Mouse (Mus musculus) megakaryocyte-erythroid progenitor cell, adult 5-6 weeks (primary cell): Measurements from ENCODE around the gene Dazap2. TPM values are rescaled to one million over a fixed set of nuclear protein-coding genes. Genes with fewer than 3 reads are reported as not detected.

Source experiments
- ATAC-seq: replicated peaks from 2 replicates; pipeline ENCODE4 v1.8.0; 2016; ENCODE audit warnings: mild to moderate bottlenecking, inconsistent platforms; ENCODE audit not compliant: severe bottlenecking, poor library complexity, low FRiP score, low TSS enrichment
- total RNA-seq, 2 experiments: library from RNA; stranded (forward) in 1 of 2; stranded (reverse) in 1 of 2; fragments of 200-1000, 215-1000 nt in 1 of 2; fragments of >200 nt in 1 of 2; fragmentation: Nextera tagmentation in 1 of 2; gene quantifications; 2 replicates each; pipeline ENCODE4 v1.2.3; 2014 to 2017

Gene Dazap2
- total RNA-seq (2014; fragmentation: Nextera tagmentation) (208 and 229 TPM in 2 replicates), total RNA-seq (2017) (148 and 159 TPM in 2 replicates)

GRCm38 (mm10) chr15:100614996-100615824 lies at the start of gene Dazap2:
Gene Dazap2, plus strand, starts transcription at chr15:100615349.
- ATAC-seq = peak; percentile 62

DNA sequence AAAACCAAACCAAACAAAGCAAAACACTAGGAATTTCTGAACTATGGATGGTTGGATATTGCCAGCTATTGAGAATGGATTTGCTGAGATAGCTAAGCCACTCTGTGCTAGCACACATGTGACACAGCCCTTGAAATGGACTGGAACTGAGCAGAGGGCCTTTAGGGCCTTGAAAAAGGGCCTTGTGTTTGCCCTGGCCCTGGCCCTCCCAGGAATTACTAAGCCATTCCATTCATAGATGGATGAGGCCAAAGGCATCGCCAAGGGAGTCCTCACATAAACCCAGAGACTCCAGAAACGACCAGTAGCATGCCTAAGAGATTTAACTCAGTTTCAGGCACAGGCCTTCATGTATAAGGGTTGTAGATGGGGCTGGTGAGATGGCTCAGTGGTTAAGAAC lies 48.6 kb upstream of the Dazap2 start:
- ATAC-seq = no peak

DNA sequence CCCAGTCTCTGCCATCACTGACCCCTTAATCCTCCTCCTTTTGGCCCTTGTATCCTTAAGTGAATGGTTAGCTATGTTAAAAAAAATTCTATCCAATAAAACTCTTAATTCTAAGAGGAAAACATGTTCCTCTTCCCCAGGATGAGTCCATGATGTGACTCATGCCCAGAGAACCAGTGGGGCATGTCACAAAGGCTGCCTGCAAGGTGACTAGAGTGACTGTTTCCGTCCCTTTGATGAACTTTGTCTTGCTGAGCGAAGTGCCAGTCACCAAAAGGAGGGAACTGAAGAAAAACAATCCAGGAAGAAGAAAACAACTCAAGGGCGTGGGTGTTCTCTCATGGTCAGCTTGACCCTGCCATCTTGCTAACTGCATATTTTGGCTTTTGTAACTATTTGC lies 45.9 kb upstream of the Dazap2 start:
- no peak for ATAC-seq

- peak; percentile 36 for ATAC-seq
Measured at GRCm38 (mm10) chr15:100573946-100574345, 41.2 kb upstream of the Dazap2 start.

DNA sequence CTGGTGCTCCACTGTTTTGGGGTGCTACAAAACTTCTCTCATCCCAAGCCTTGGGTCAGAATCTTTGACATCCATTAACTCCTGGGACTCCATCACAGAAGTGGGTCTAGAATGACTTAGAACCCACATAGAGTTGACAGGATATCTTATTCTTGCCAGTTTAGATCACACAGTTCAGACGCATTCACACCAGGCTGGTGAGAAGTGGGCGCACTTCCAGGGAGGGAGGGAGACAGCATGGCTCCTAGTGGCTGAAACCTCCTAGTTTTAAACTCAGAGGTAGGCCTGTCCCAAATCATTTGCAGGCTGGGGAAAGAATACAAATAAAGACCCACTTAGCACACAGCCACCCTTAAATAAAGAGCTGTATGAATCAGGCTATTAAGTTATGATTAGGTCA lies 40.8 kb upstream of the Dazap2 start:
- ATAC-seq = peak; percentile 45

- no peak for ATAC-seq
Measured at GRCm38 (mm10) chr15:100575366-100575765, 39.8 kb upstream of the Dazap2 start.

DNA sequence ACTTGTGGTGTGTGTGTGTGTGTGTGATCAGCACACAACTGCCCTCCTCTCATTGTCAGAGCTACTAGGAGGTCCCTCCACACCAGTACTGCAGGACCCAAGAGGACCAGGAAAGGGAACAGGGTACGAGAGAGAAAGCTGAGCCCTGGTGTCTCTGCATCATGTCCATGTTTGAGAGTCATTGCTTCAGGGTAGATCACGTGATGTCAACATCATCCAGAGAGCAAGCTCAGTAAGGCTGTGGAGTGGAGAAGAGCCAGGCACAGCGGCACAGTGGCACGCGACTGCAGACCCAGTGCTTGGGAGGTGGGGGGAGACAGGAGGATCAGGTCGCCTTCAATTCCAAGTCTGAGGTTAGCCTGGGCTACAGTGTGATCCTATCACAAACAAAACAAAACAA lies 38.8 kb upstream of the Dazap2 start:
- ATAC-seq = no peak

GRCm38 (mm10) chr15:100576810-100577209 lies 38.3 kb upstream of the Dazap2 start:
- no peak for ATAC-seq

- no peak for ATAC-seq
Measured at GRCm38 (mm10) chr15:100577972-100578371, 37.2 kb upstream of the Dazap2 start.

DNA sequence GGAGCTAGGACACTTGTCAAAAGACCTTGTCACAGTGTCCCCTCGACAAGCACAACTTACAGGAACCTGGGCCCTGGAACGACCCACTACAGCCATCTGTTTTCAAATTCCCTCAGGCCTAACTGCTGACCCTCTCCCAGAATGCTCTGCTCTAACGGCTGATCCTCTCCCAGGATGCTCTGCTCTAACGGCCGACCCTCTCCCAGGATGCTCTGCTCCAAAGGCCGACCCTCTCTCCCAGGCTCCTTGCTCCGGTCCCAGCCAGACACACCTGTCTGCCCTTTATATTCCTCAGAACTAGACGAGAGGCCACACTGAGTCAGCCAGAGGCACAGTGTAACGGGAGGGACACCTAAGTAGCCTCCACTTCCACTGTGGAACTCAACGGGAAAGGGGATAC lies 35.0 kb upstream of the Dazap2 start:
- ATAC-seq = no peak

- ATAC-seq = no peak
Measured at GRCm38 (mm10) chr15:100585931-100586330, 29.2 kb upstream of the Dazap2 start.

DNA sequence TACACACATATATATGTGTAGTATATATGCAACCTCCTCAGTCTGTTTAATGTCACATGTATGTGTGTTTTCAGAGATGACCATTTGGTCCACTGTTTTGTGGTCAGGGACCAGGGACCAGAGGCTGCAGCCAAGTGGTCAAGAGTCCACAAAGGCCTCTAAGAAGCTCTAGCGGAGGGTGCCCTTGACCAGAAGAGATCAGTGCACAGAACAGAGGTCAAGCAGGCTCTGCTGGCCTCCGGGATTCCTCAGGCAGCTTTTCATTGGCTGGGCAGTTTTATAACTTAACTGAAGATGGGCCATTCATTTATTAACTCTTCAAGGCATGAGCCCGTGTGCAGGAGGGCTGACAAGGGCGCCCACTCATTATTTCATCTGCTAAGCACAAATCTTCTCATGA lies 28.0 kb upstream of the Dazap2 start:
- ATAC-seq = no peak

DNA sequence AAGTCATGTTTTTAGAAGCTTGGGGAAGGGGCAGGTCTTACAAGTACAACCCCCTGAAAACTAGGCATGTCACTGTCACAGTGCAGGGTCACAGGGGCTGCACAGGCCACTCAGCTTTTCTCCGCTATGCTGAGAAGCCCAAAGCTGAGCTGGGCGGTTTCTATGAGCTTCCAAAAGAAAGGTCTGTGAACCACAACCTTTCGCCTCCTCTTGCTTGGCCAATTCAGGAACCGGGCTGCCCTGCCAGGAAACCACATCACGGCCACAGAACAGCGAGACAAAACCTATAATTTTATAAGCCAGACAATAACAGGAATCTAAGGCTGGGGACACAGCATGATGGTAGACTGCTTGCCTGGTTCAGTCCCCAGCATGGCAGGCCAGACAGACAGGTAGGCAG lies 26.9 kb upstream of the Dazap2 start:
- no peak for ATAC-seq

DNA sequence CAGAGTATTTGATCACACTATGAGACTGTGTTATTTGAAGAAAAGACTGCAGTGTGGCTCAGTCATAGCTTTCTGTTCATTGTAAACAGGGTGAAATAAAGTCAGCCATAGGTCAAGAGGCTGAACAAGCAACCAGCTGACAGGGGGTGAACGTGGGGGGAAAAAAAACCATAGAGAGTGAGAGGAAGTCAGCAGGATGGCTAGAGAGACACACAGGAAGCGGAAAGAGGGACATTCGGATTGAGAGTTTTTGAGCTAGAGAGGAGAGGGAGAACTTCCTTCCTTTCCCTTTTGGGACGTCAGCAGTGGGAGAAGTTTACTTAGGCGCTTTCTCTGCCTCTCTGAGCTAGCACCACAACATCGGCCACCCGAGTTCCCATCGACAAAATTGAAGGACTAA lies 24.7 kb upstream of the Dazap2 start:
- ATAC-seq = no peak

GRCm38 (mm10) chr15:100592817-100593216 lies 22.3 kb upstream of the Dazap2 start:
- ATAC-seq = no peak

DNA sequence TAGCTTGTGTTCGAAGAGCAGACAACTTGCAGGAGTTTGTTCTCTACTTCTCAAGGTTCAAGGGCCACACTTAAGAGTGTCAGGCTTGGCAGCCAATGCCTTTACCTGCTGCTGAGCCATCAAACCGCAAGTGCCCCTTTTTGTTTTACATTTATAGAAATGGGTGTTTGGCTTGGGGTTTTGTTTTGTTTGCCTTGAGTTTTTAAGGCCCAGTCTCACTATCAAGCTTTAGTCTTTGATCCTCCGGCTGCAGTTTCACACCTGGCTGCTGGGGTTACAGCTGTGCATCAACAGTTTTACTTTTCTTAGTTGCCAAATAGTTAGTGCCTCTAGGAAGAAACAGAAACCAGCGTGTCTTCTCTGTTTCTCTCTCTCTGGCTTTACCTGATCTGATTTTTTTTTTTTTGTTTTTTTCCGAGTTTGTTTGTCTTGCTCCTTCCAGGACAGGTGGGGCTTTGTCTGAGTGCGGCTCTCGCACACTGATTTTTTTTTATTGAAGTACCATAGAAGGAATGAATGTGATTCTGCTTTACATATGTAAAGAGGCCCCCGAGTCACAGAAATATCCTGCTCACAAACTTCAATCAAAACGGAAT lies 16.8 kb upstream of the Dazap2 start:
- ATAC-seq = no peak

DNA sequence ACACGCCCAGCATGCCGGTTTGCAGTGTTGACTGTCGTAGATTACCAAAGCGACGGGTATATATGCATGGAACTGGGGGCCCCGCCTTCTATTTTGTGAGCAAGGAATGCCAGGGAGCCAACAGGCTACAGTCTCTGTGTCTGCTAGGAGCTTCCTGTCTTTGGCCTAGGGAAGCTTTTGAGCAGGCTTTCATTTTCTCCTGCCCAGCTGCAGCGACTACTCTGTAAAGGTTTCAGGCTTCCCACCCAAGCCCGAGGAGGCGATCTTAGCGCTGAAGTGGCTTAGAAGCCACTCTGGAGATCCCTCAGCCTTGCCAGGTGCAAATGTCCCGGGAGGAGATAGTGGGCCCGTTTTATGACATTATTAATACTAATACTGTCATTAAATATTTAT lies 16.3 kb upstream of the Dazap2 start:
- ATAC-seq = peak; percentile 36; the same call in 1 of the 2 replicates

- no peak for ATAC-seq
Measured at GRCm38 (mm10) chr15:100599276-100600046, 15.7 kb upstream of the Dazap2 start, which contains the start of gene Pou6f1. Gene Pou6f1, minus strand, starts transcription at chr15:100599984.

DNA sequence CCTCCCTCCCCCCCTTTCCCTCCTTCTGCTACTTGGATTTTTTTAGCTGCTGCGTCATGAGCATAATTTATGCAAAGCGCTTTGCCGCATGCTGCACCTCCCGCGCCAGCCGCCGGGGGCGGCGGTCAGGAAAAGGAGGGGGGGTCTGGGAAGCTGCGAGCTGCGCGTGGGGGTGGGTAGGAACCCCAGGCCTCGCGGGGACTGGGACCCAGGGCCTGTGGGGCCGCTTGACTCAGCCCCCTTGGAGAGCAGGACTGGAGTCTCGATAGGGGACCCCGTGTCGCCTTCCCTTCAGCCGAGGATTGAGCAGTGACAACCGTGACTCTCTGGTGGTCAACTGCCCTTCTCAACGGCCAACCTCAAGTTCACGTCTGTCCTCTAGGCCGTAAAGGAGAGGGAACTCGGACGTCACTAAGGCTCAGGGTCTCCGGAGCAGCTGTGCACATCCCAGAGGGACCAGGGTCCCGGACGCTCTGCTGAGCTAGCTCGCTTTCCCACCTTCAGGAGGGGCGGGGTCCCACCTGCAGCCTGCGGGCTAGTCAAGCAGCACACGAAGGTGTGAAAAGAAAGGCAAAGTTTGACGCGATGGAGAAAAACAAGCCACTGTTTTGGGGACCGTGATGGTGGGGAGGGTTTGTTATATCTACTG lies 15.0 kb upstream of the Dazap2 start:
- peak; percentile 63 for ATAC-seq
